Mouse (Mus musculus): Measurements from ENCODE around the gene Gramd1c.

The Gramd1c gene

DNA sequence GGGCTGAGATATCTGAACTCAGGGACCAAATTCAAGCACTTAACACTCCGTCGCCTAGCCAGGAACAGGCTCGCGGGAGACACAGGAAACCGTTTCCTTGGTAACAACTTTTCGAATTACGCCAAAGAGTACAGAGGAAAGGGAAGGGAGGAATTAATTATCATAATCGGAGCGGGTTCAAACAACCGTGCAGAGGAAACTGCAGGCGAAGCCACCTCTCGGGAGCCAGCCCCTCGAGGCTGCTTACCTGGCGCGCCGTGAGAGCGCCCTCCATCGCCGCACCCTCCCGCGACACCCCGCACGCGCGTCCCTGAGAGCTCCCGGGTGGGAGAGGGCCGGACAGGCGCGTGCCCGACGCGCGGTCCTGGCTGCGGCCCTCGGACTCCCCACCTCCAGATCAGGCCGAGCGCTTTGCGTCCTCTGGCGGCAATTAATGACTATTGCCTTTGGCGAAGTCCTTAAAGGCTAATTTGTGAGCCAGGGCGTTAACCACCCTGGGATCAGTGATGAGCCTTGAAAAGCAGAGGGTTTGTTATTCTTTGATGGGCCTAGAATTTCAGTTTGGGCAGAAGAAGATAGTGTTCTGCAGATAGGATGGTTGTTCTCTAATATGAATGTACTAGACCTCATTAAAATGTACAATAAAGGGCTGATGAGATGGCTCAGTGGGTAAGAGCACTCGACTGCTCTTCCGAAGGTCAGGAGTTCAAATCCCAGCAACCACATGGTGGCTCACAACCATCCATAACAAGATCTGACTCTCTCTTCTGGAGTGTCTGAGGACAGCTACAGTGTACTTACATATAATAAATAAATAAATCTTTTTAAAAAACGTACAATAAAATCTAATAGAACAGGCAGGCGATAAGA lies at the start of gene Gramd1c:
Gene Gramd1c (minus strand): TSS at position 321 of the 870 bp plus-strand sequence.
- peak; percentile 75 to 87 for DNase-seq

- DNase-seq: peak in 1 of 2 experiments; percentile 27
These were observed 45.9 kb upstream of the Gramd1c start for GRCm38 (mm10) chr16:44109002-44109401.

GRCm38 (mm10) chr16:44105211-44105610 lies 42.1 kb upstream of the Gramd1c start:
- DNase-seq: no peak

GRCm38 (mm10) chr16:44103806-44104766 lies 40.9 kb upstream of the Gramd1c start:
- DNase-seq: peak in 1 of 2 experiments; percentile 18

- DNase-seq: no peak
These were observed 39.8 kb upstream of the Gramd1c start for GRCm38 (mm10) chr16:44102925-44103324.

DNA sequence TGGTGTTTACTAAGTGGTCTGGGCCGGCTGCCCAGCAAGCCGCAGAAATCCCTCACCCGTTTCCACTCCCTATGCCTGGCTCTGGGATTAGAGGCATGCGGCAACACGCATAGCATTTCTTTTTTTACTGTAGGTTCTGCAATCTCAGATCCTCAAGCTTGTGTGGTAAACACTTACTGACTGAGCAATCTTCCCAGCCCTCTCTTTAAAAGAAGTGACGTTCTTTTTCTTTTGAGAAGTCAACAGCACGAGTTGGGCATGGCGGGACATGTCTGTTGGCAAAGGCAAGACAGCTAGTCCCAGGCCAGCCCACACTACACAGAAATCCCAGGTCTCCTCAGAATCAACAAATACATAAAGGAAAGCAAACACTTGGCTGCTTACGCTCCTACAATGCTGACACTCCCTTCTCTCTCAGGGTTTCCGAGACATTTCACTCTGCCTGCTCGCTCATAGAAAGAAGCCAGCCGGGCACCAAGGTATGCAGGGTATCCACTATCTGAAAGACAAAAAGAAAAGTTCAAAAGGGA lies 38.1 kb upstream of the Gramd1c start:
- DNase-seq: no peak

DNA sequence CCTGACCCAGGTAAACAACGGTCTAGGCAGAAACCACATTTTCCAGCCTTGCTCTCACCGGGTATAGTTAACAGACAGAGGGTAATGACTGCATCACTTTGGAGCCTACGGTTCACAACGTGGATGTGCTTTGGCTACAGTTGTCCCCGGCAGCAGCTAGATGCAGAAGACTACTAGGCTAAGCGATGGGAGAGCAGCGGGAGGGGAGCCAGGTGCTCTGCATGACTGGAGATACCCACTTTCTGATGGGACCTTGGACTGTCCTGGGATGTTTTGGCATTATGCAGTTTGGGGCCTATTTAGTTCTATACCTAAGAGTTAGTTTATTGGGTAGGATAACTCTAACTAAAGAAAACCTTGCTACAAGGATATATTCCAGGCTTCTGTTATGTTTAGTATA lies 36.2 kb upstream of the Gramd1c start:
- DNase-seq: no peak

DNA sequence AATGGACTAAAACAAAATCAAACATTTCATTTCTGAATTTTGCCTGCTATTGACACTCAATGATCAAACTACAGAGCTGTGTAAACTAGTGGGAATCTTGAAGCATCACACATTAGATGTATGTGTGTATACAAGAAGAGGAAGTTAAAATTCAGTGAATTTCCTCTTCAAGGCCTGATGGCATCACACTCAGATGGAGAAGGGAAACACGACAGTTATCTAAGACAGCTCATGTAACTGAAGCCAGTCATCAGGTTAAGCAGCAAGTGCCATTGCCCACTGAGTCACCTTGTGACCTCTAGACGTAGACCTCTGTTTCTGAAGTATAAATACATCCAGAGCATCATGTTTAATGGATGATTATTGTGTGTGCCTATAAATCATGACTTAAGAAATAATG lies 24.5 kb upstream of the Gramd1c start:
- DNase-seq: no peak

- no peak for DNase-seq
These were observed 1.8 kb downstream of the Gramd1c start for GRCm38 (mm10) chr16:44061341-44061740.

- DNase-seq: no peak
These were observed 2.4 kb downstream of the Gramd1c start for GRCm38 (mm10) chr16:44060604-44061286.

DNA sequence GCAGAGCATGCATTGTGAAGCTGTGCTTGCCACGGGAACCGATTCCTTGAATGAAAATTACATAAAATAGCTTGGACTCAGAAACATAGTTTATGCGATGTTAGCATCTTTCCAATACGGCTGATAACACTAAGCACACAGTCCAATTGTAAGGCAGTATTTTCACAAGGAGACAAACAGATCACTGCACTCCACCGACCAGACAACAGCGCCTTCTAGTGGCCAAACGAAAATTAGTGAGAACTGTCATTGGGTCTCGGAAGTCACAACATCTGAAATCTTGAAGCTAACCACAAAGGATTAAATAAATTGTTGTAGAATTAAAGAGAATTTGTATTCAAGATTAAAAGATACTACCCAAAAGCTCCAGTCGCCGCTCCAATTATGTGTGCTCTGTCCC lies 4.4 kb downstream of the Gramd1c start:
- DNase-seq: peak; percentile 77 to 80

- no peak for DNase-seq
These were observed 7.4 kb downstream of the Gramd1c start for GRCm38 (mm10) chr16:44055766-44056165.

DNA sequence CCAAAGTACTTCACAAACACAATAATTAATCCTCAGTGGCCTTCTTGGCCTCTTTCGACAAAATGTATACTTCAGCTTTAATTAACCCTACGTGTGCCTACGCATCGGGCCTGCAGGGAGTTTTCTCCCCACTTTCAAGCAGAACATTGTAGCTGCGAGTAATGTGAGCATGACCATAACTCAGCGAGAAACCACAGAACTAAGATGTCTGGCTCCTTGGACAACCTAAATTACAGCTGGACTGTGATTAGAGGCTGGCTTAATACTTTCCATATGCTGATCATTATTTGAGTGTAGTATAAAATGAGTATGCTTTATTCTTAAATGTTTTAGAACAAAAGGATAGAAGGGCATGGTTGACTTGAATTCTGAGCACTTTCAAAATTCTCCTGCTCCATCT lies 9.9 kb downstream of the Gramd1c start:
- no peak for DNase-seq

DNA sequence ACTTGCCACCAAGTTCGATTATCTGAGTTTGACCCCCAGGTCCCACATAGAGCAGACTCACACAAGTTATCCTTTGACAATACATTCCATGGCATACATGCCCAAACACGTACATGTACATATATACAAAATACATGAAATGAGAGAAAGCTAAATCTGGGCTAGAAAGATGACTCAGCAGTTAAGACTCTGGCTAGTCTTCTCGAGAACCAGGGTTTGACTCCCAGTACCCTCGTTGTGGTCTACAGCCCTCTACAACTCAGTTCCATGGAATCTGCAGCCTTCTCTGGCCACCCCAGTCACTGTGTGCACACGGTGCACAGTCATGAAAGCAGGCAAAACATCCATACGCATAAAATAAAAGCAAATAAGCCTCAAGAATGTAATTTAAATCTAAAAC lies 10.8 kb downstream of the Gramd1c start:
- no peak for DNase-seq

DNA sequence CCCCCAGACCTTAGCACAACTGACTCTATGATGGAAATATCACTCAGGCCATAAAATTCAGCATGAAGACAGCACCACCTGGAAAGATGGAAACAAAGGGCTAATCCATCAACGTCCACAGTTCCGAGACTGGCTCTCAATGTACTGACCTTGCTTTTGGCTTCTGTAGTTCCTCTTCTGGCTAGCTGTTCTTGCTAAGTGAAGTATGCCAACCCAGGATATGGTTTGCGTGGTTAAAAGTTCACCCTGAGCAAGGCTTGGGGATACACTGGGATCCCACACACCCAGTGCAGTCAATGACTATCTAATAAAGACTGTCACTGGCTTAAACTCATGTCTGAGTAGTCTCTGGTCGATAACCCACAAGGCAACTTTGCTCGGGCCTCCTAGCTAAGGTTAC lies 13.0 kb downstream of the Gramd1c start:
- no peak for DNase-seq

- DNase-seq: no peak
These were observed 24.0 kb downstream of the Gramd1c start for GRCm38 (mm10) chr16:44039112-44039511.

GRCm38 (mm10) chr16:44035221-44035620 lies 27.9 kb downstream of the Gramd1c start:
- DNase-seq: no peak

DNA sequence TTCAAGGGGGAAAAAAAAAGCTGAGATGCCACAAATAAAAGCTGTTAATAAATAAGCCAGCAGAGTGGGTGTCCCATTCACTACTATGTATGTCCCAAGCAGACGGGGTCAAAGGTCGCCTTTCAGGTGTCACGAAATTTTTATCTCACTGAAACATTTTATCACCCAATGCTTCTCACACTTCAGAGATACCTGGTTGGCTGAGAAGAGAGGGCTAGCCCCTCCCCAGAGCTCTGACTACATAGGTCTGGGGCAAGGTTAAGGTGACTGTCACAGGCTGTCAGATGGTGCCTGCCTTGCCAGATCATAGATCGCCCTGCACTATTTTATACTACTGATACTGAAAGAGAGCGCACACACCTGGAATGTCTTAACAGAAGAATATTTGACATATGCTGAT lies 29.8 kb downstream of the Gramd1c start:
- no peak for DNase-seq

GRCm38 (mm10) chr16:44029273-44029672 lies 33.9 kb downstream of the Gramd1c start:
- no peak for DNase-seq

- no peak for DNase-seq
These were observed 36.3 kb downstream of the Gramd1c start for GRCm38 (mm10) chr16:44026822-44027221.

GRCm38 (mm10) chr16:44026210-44026609 lies 36.9 kb downstream of the Gramd1c start:
- peak in 1 of 2 experiments; percentile 16 for DNase-seq

GRCm38 (mm10) chr16:44018986-44019548 lies 44.1 kb downstream of the Gramd1c start:
- DNase-seq: no peak

Data from kidney, postnatal 4 days (tissue).